Mouse (Mus musculus) olfactory bulb, adult 2 months (tissue): ENCODE measurements around the gene Polr3gl.

Experiments
- CTCF ChIP-seq: fragments of 200-500 bp; IDR thresholded peaks from 2 replicates; pipeline ENCODE4 v1.5.1; 2012; ENCODE audit warnings: low read depth, mild to moderate bottlenecking, low read length, moderate library complexity; ENCODE audit not compliant: insufficient read depth
- POLR2A ChIP-seq: fragments of 200-500 bp; IDR thresholded peaks from 2 replicates; pipeline ENCODE4 v1.6.1; 2012; ENCODE audit warnings: mild to moderate bottlenecking, low read depth, low read length, moderate library complexity; ENCODE audit not compliant: insufficient read depth

DNA sequence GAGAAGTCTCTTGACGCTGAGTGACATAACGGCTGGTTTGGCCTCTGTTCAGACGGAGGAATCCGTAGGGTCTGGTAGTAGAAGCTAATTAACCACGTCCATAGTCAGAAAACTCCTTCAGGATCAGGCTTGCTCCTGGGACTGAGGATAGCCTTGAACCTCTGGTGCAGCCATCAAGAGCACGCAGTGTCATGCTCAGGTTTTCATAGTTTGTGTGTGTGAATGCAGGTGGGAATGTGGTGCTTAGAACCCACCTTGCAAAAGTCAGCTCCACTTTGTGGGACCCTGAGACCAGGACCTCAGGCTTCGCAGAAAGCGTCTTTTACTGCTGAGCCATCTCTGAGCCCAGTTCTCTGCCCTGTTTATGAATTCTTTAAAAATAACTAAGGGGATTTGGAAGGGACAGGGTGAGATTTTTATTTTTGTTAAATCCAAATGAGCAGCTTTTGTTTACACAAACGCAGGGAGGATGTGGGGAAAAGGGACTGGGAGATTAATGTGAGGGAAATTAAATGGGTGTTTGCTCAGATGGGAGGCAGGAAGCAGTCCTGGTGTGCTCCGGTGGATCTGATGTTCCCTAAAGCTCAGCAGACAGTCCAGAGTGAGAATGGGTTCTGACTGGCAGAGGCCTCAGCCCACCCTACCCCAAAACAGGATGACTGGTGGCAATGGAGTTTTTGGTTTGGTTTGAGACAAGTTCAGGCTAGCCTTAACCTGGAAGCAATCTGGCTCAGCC, 31.9 kb downstream of the Polr3gl start:
- TF ChIP-seq POLR2A: no peak
- TF ChIP-seq CTCF: no peak
